Mouse (Mus musculus) lung, postnatal 0 days (tissue): Measurements from ENCODE around the gene Tdrd9.

ENCODE experiments used
- CTCF ChIP-seq: IDR thresholded peaks from 2 replicates; pipeline ENCODE4 v1.5.1; 2016; ENCODE audit warnings: antibody characterized with exemption, mild to moderate bottlenecking
- EP300 ChIP-seq: IDR thresholded peaks from 2 replicates; pipeline ENCODE4 v1.6.1; 2016; ENCODE audit warnings: antibody characterized with exemption, mild to moderate bottlenecking, control low read depth

DNA sequence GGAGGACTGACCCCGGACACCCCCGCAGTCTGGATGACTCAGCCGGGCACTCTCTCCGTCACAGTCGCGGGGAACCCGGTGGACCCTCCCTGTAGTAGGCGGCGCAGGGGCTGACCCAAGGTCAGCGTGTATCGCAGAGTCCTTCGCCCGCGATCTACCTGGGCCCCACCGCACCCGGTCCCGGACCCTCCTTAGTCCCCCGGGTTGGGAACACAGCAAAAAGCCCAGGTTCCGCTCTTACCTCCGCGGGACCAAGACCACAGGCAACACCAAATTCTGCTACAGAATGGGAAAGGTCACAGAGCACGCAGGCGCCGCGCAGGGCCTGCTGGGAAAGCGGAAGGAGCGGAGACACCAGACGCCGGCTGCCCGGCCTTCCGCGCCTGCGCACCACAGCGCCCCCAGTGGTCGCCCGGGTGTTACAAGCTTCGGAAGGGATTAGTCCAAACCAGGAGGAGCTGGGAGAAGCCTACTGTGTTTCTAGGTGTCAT lies 4.6 kb upstream of the Tdrd9 start, which contains the start of gene Atp5mpl:
- TF ChIP-seq CTCF (peak; percentile 96), EP300 (no peak)
